Mouse (Mus musculus) limb, embryonic 11.5 days (tissue): ENCODE measurements around the gene Gm43720. TPM values are rescaled to one million over a fixed set of nuclear protein-coding genes. Genes with fewer than 3 reads are reported as not detected.

Experiments
- ATAC-seq: fragments of 200-750 bp; cut with Nextera tagmentation; 2 replicates; pipeline ENCODE4 v1.8.0; 2017; ENCODE audit warnings: low read depth; ENCODE audit not compliant: insufficient number of reproducible peaks, low FRiP score, low TSS enrichment
- DNase-seq: peaks from one replicate; pipeline ENCODE4 v3.0.0-alpha.2; 2015; ENCODE audit warnings: low spot score
- H3K27ac ChIP-seq: fragments of 300-500 bp; sonication (generic); replicated peaks from 2 replicates; pipeline ENCODE4 v1.5.1; 2014; ENCODE audit warnings: low read depth, mild to moderate bottlenecking, low read length
- H3K27me3 ChIP-seq: fragments of 300-500 bp; sonication (generic); 2 replicates; pipeline ENCODE4 v1.6.1; 2014; ENCODE audit warnings: mild to moderate bottlenecking, low read length, mixed read lengths; ENCODE audit not compliant: control insufficient read depth, insufficient read depth
- H3K36me3 ChIP-seq: fragments of 300-500 bp; sonication (generic); 2 replicates; pipeline ENCODE4 v1.6.1; 2014; ENCODE audit warnings: mild to moderate bottlenecking, low read length, moderate library complexity, mixed read lengths; ENCODE audit not compliant: control insufficient read depth, insufficient read depth
- H3K4me1 ChIP-seq: fragments of 300-500 bp; sonication (generic); 2 replicates; pipeline ENCODE4 v1.6.1; 2014; ENCODE audit warnings: low read length, mixed read lengths; ENCODE audit not compliant: control insufficient read depth, insufficient read depth
- H3K4me2 ChIP-seq: fragments of 300-500 bp; sonication (generic); 2 replicates; pipeline ENCODE4 v1.6.1; 2014; ENCODE audit warnings: low read depth, mild to moderate bottlenecking, moderate library complexity; ENCODE audit not compliant: severe bottlenecking
- H3K4me3 ChIP-seq: fragments of 300-500 bp; sonication (generic); 2 replicates; pipeline ENCODE4 v1.5.1; 2014; ENCODE audit warnings: low read depth, low read length
- H3K9ac ChIP-seq: fragments of 300-500 bp; sonication (generic); 2 replicates; pipeline ENCODE4 v1.6.1; 2014; ENCODE audit warnings: mild to moderate bottlenecking, low read length
- H3K9me3 ChIP-seq: fragments of 300-500 bp; sonication (generic); 2 replicates; pipeline ENCODE4 v1.6.1; 2016; ENCODE audit warnings: low read length; ENCODE audit not compliant: control insufficient read depth
- WGBS: fragments of 180-500 bp; shearing (Covaris S2); extraction: QIAGEN DNeasy Blood & Tissue Kit; methylation state at CpG from one replicate; pipeline ENCODE4 v1.1.7; 2014; 5-methylcytosine and 5-hydroxymethylcytosine counted together
- polyA plus RNA-seq: library from polyadenylated mRNA; unstranded; fragments of >200 nt; fragmentation: Nextera tagmentation; extraction: Ambion mirVana; gene quantifications from 2 replicates; pipeline ENCODE4 v1.2.1, GENCODE M21; 2014

Gm43720 gene
- polyA plus RNA-seq, 1 experiment from 2014 or later = 0.24 TPM

DNA sequence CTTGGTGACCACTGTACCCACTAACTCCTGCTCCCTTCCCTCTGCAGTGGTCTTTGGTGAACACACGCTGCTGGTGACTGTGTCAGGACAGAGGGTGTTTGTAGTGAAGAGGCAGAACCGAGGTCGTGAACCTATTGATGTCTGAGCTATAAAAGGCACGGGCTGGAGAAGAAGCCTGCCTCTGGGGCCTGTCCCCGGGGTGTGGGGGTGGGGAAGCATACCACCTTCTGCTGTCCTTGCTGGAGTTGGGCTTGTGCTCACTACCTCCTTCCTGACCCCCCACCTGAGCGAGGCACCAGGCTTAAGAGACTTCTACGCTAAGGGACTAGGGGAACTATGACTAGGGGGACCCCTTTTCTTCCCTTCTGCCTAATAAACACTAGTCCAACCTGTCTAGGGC, 20.8 kb downstream of the Gm43720 start:
- Histone ChIP-seq H3K27me3 (no peaks in the 10 kb centered on the region), H3K9ac (no peak overlapping the region), H3K27ac (no peak overlapping the region), H3K4me2 (no peak overlapping the region), H3K9me3 (no peaks in the 10 kb centered on the region), H3K4me1 (peaks cover 8% of the 10 kb centered on the region; the same call in 1 of the 2 replicates), H3K36me3 (peaks cover 20% of the 10 kb centered on the region), H3K4me3 (no peak overlapping the region)
- WGBS = 61% methylated on average over 7 of the region's 7 CpGs
- DNase-seq (no peak), ATAC-seq (no peak)

DNA sequence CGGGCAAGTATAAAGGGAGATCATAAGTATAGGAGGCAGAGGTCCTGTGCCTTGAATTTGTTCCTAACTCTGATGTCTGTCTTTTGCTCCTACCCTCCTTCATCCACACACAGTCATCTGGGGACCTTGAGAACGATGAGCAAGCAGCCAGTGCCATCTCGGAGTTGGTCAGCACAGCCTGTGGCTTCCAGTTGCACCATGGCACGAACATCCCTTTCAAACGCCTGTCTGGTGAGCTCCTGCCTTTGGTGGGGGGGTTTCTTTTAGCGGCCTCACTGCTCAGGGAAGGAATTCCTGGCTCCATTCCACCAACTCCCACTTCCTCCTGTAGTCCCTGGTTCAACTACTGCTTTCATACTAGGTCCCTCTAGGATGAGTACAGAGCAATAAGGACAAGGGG, 21.2 kb downstream of the Gm43720 start:
- Histone ChIP-seq H3K27ac (no peak overlapping the region), H3K4me1 (peaks cover 8% of the 10 kb centered on the region; the same call in 1 of the 2 replicates), H3K36me3 (peaks cover 20% of the 10 kb centered on the region), H3K9me3 (no peaks in the 10 kb centered on the region), H3K27me3 (no peaks in the 10 kb centered on the region), H3K4me3 (no peak overlapping the region), H3K4me2 (no peak overlapping the region), H3K9ac (no peak overlapping the region)
- WGBS = 92% methylated on average over 6 of the region's 6 CpGs
- ATAC-seq (no peak), DNase-seq (no peak)

DNA sequence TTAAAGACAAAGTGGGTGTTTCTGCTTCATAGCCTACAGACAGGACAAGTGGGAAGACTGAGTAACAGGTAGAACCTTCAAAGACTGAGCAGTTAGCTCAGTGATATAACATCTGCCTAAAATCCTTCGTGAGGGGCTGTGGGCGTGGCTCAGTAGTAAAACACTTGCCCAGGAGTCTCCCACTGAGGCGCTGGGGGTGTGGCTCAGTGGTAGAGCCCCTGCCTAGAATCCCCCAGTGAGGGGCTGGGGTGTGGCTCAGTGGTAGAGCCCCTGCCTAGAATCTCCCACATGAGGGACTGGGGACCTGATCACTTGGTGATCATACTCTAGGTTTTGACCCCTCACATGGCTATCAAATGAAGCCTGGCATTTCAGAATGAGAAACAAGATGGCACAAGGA, 21.7 kb downstream of the Gm43720 start:
- no peak for DNase-seq
- Histone ChIP-seq H3K4me3 (no peak overlapping the region), H3K4me2 (no peak overlapping the region), H3K27ac (no peak overlapping the region), H3K36me3 (peaks cover 20% of the 10 kb centered on the region), H3K27me3 (no peaks in the 10 kb centered on the region), H3K4me1 (peaks cover 8% of the 10 kb centered on the region; the same call in 1 of the 2 replicates), H3K9ac (no peak overlapping the region), H3K9me3 (no peaks in the 10 kb centered on the region)
- no peak for ATAC-seq
- 83% methylated on average over 3 of the region's 3 CpGs for WGBS

DNA sequence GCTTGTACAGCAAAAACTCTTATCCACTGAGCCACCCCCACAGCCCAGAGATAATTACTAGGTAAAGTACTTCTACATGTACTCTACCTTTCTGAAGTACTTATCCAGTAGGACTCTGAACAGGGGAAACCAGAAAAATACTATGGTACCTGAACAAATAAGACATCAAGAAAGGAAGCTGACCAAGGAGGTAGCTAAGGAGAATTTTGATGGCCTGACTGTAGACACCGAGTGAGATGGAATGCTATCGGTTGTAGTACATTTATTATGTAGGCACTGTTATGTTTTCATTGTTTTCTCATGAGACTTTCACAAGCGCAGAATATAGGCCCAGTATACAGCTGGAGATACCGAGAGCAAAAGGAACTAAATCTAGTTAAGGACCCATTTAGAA, 22.2 kb downstream of the Gm43720 start:
- WGBS = 97% methylated on average over 4 of the region's 4 CpGs
- H3K36me3 ChIP-seq = peaks cover 20% of the 10 kb centered on the region

DNA sequence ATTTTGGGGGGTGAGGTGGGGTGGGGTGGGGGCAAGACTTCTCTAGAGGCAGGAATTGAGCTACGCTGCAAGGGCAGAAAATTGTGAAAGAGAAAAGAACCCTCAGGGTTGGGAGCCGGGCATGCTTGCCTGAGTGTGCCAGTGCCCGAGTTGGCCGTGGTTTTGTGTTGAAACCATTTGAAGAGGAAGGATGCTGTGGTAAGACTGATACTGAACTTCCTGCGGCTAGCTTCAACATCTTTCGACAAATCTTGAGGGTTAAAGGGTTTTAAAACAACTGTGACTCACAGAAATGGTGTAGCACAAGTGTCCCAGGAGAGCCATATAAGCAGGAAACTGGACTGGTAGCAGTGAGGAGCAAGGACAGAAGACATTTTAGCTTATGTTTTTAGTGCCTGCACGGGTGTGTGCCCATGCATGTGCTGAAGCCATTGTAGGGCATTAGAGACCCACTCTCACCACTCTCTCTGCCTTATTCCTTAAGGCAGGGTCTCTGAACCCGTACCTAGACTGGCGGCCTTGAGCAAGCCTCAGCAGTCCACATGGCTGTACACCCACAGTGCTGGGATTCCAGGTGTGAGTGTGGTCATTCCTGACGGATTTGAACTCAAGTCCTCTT, 22.7 kb downstream of the Gm43720 start:
- no peaks in the 10 kb centered on the region for H3K27me3 ChIP-seq
- no peak overlapping the region for H3K4me2 ChIP-seq
- 88% methylated on average over 10 of the region's 10 CpGs for WGBS
- no peaks in the 10 kb centered on the region for H3K4me1 ChIP-seq
- ATAC-seq (no peak), DNase-seq (no peak)
- H3K27ac ChIP-seq = no peak overlapping the region
- no peak overlapping the region for H3K4me3 ChIP-seq
- peaks cover 20% of the 10 kb centered on the region for H3K36me3 ChIP-seq
- H3K9ac ChIP-seq = no peak overlapping the region
- peaks cover 3% of the 10 kb centered on the region; the same call in 1 of the 2 replicates for H3K9me3 ChIP-seq

More for the DNA sequence above, 22.2 kb downstream of the Gm43720 start:
- no peak overlapping the region for H3K9ac ChIP-seq
- H3K4me2 ChIP-seq = no peak overlapping the region
- no peak for DNase-seq
- no peaks in the 10 kb centered on the region for H3K27me3 ChIP-seq
- H3K4me1 ChIP-seq = peaks cover 3% of the 10 kb centered on the region; the same call in 1 of the 2 replicates
- peaks cover 3% of the 10 kb centered on the region; the same call in 1 of the 2 replicates for H3K9me3 ChIP-seq
- ATAC-seq = no peak
- no peak overlapping the region for H3K4me3 ChIP-seq
- no peak overlapping the region for H3K27ac ChIP-seq

DNA sequence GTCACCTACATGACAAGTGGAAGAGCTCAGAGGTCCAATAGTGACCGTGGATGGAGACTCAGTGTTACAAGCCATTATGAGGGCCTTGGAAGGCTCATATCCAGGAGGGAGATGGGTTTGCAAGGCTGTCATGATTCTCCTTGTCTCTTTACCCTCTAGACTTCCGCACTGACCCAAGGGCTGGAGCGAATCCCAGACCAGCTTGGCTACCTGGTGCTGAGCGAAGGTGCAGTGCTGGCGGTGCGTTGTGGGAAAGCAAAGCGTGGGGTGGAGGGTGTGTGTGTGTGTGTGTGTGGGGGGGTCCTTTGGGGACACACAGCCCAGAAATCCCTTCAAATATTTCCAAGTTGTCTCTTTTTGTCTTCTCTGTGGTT, 23.7 kb downstream of the Gm43720 start:
- ATAC-seq = no peak
- 21% methylated on average over 7 of the region's 7 CpGs for WGBS
- 0 out of 2 replicates have a peak overlapping the region, but pooled peaks have one; percentile 26 for H3K27ac ChIP-seq

DNA sequence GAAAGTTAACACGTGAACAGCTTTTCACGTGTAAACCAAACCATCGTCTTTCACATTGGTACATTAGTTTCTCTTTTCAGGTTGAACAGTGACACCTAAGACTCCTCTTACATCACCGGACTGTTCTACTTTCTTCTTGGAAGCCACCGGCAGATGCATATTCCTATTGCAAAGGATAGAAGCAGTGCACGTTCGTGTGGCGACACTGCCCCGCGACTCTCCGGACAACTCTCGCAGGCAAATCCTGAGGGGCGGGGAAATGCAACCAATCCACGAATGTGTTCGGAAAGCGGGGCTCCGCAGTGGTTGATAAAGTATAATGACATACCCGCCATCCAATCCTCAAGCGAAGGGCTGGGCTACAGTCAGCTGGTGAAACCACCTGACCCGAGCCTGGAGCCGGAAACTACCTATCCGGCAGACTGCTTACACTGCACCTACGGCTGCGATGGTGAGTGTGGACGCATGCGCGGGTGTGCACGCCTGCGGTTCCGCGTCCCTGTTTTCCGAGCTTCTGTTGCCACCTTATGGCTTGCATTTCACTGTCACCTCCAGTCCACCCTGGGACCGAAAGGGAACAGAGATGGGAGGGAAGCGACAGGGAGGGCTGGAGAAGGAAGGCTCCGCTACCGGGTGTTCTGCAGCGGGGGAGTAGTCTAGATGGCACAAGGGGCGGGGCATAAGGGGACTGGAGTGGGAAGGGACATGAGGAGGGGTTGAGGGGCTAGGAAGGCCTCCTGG, 24.2 kb downstream of the Gm43720 start, which contains the start of gene Lamtor4:
TSS of gene Lamtor4 (plus strand) at position 130 of the 741 bp plus-strand sequence.
- H3K27ac ChIP-seq = 0 out of 2 replicates have a peak within 1 kb of the TSS, but pooled peaks have one; percentile 26
- whole genome bisulfite sequencing = under 1% methylated on average over 38 of the region's 38 CpGs

More for the DNA sequence above, 23.7 kb downstream of the Gm43720 start:
- H3K36me3 ChIP-seq = peaks cover 17% of the 10 kb centered on the region
- no peaks in the 10 kb centered on the region for H3K27me3 ChIP-seq
- no peaks in the 10 kb centered on the region for H3K4me1 ChIP-seq
- peaks cover 3% of the 10 kb centered on the region; the same call in 1 of the 2 replicates for H3K9me3 ChIP-seq
- peak overlapping the region; percentile 62 for H3K4me2 ChIP-seq
- H3K9ac ChIP-seq = peak overlapping the region; percentile 64
- DNase-seq = no peak
- peak overlapping the region; percentile 55 for H3K4me3 ChIP-seq

DNA sequence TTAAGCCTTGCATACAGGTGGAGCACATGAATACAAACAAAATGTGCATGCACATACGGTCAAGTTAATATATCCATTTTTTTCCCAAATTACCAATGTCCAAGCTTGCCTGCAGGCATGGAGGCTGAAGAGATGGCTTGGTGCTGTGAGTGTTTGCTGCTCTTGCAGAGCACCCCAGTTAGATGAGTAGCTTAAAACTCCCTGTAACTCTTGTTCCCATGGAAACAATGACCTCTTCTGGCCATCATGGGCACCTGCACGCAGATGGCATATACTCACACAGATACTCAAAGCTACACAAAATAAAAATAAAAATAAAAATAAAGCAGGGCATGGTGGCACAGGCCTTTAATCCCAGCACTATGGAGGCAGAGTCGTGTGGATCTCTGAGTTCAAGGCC, 26.7 kb downstream of the Gm43720 start:
- DNase-seq (no peak), ATAC-seq (no peak)
- no peak overlapping the region for H3K9ac ChIP-seq
- H3K4me3 ChIP-seq = no peak overlapping the region
- H3K4me2 ChIP-seq = no peak overlapping the region
- H3K27me3 ChIP-seq = no peaks in the 10 kb centered on the region
- H3K9me3 ChIP-seq = peaks cover 3% of the 10 kb centered on the region; the same call in 1 of the 2 replicates
- H3K36me3 ChIP-seq = no peaks in the 10 kb centered on the region
- no peak overlapping the region for H3K27ac ChIP-seq
- WGBS = 91% methylated on average over 3 of the region's 3 CpGs
- no peaks in the 10 kb centered on the region for H3K4me1 ChIP-seq

More for the DNA sequence above, 24.2 kb downstream of the Gm43720 start, which contains the start of gene Lamtor4:
- H3K4me1 ChIP-seq = no peaks in the 10 kb centered on the region
- peak within 1 kb of the TSS; percentile 55 for H3K4me3 ChIP-seq
- H3K36me3 ChIP-seq = peaks cover 14% of the 10 kb centered on the region
- H3K4me2 ChIP-seq = peak within 1 kb of the TSS; percentile 62
- peaks cover 3% of the 10 kb centered on the region; the same call in 1 of the 2 replicates for H3K9me3 ChIP-seq
- H3K9ac ChIP-seq = peak within 1 kb of the TSS; percentile 64
- no peaks in the 10 kb centered on the region for H3K27me3 ChIP-seq
- peak; percentile 99 for ATAC-seq
- DNase-seq = peak; percentile 91
